Mouse (Mus musculus) ES-Bruce4 (cell line): Measurements from ENCODE around the gene Gabpa.

Source experiments
- CTCF ChIP-seq: IDR thresholded peaks from one replicate; pipeline ENCODE4 v1.8.1; 2011; ENCODE audit warnings: low read depth, low read length
- EP300 ChIP-seq: IDR thresholded peaks from 2 replicates; pipeline ENCODE4 v1.6.1; 2011; ENCODE audit warnings: low read depth, low read length; ENCODE audit not compliant: insufficient read depth

DNA sequence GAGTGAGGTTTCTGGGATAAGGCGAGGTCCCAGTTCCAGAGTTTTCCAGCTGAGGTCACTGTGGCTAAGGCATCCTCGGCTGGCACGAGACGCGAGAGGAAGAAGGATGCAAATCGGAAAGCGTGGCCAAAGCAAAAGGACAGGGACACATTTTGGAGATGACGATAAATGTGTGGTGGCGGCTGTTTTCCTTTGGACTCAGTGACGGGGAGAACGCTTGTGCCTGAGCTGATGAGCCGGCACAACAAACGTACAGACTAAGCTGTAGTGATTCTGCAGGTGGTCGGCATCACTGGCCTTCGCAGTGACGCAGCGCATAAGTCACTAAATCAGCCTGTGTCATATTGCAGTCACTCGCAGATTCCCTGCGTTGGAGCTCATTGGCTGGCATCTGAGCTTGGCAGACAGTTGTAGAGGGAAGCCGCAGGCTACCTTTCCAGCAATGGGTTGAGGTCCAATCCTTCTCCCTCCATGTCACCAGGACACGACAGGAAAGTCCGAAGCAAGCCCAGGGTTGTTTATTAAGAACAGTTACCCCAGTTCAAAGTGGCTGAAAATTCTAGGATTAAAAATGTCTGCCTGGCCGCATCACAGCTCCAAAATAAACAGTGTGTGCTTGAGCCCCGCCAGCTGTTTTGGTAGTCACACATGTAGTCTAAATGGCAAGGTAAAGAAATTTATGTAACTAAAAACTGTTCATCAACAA lies 40.4 kb downstream of the Gabpa start:
- TF ChIP-seq CTCF (no peak), EP300 (no peak)
